Mouse (Mus musculus) lung, postnatal 0 days (tissue): Measurements from ENCODE around the gene Ak2. TPM values are rescaled to one million over a fixed set of nuclear protein-coding genes. Genes with fewer than 3 reads are reported as not detected.

Experiments
- ATAC-seq: fragments of 200-750 bp; cut with Nextera tagmentation; 2 replicates; pipeline ENCODE4 v1.8.0; 2017; ENCODE audit warnings: moderate library complexity
- DNase-seq: peaks from one replicate; pipeline ENCODE4 v3.0.0-alpha.2; 2016; ENCODE audit warnings: low spot score
- H3K27ac ChIP-seq: fragments of 300-500 bp; sonication (generic); 2 replicates; pipeline ENCODE4 v1.5.1; 2014; ENCODE audit warnings: antibody characterized with exemption, mild to moderate bottlenecking, low read length, mixed read lengths
- H3K27me3 ChIP-seq: fragments of 300-500 bp; sonication (generic); replicated peaks from 2 replicates; pipeline ENCODE4 v1.6.1; 2014; ENCODE audit warnings: low read length, mixed read lengths; ENCODE audit not compliant: insufficient read depth
- H3K36me3 ChIP-seq: fragments of 300-500 bp; sonication (generic); 2 replicates; pipeline ENCODE4 v1.6.1; 2014; ENCODE audit warnings: low read length, mixed read lengths; ENCODE audit not compliant: insufficient read depth
- H3K4me1 ChIP-seq: fragments of 300-500 bp; sonication (generic); 2 replicates; pipeline ENCODE4 v1.6.1; 2014; ENCODE audit warnings: antibody characterized with exemption, low read depth, low read length, mixed read lengths; ENCODE audit not compliant: insufficient read depth
- H3K4me2 ChIP-seq: fragments of 300-500 bp; sonication (generic); replicated peaks from 2 replicates; pipeline ENCODE4 v1.6.1; 2014; ENCODE audit warnings: low read depth, mild to moderate bottlenecking, low read length, moderate library complexity, mixed read lengths
- H3K4me3 ChIP-seq: fragments of 300-500 bp; sonication (generic); 2 replicates; pipeline ENCODE4 v1.5.1; 2014; ENCODE audit warnings: low read depth, low read length
- H3K9ac ChIP-seq: fragments of 300-500 bp; sonication (generic); replicated peaks from 2 replicates; pipeline ENCODE4 v1.6.1; 2014; ENCODE audit warnings: low read depth, mild to moderate bottlenecking
- H3K9me3 ChIP-seq: fragments of 300-500 bp; sonication (generic); 2 replicates; pipeline ENCODE4 v1.6.1; 2016; ENCODE audit warnings: low read length, mixed read lengths
- CTCF ChIP-seq: IDR thresholded peaks from 2 replicates; pipeline ENCODE4 v1.5.1; 2016; ENCODE audit warnings: antibody characterized with exemption, mild to moderate bottlenecking
- EP300 ChIP-seq: IDR thresholded peaks from 2 replicates; pipeline ENCODE4 v1.6.1; 2016; ENCODE audit warnings: antibody characterized with exemption, mild to moderate bottlenecking, control low read depth
- WGBS: fragments of 180-500 bp; shearing (Covaris S2); extraction: QIAGEN DNeasy Blood & Tissue Kit; methylation state at CpG from one replicate; pipeline ENCODE4 v1.1.7; 2014; 5-methylcytosine and 5-hydroxymethylcytosine counted together
- polyA plus RNA-seq: library from polyadenylated mRNA; unstranded; fragments of >200 nt; fragmentation: Nextera tagmentation; extraction: Ambion mirVana; gene quantifications from 2 replicates; pipeline ENCODE4 v1.2.1, GENCODE M21; 2015

Gene Ak2
- polyA plus RNA-seq, 1 experiment from 2014 or later = 85.7 TPM

- peak within 1 kb of the TSS; percentile 90 for H3K4me3 ChIP-seq
- H3K9ac ChIP-seq = peak within 1 kb of the TSS; percentile 81
- WGBS = 2% methylated on average over 50 of the region's 107 CpGs
- no peaks in the 10 kb centered on the region for H3K9me3 ChIP-seq
- H3K4me1 ChIP-seq = peaks cover 7% of the 10 kb centered on the region; the same call in 1 of the 2 replicates
- H3K27me3 ChIP-seq = no peaks in the 10 kb centered on the region
- DNase-seq = peak; percentile 48
- H3K27ac ChIP-seq = peak within 1 kb of the TSS; percentile 89
- peak; percentile 70 for ATAC-seq
- TF ChIP-seq CTCF = no peak
- H3K36me3 ChIP-seq = no peaks in the 10 kb centered on the region
- H3K4me2 ChIP-seq = peak within 1 kb of the TSS; percentile 99
These were observed 66.7 kb downstream of the Ak2 start, which contains the start of gene Rnf19b for GRCm38 (mm10) chr4:129058207-129059092. Gene Rnf19b (plus strand): TSS chr4:129058271.

- peak overlapping the region; percentile 99 for H3K4me2 ChIP-seq
- peak overlapping the region; percentile 81 for H3K9ac ChIP-seq
- H3K4me3 ChIP-seq = peak overlapping the region; percentile 90
- ATAC-seq (no peak), DNase-seq (peak; percentile 50)
- no peaks in the 10 kb centered on the region for H3K27me3 ChIP-seq
- H3K4me1 ChIP-seq = peaks cover 7% of the 10 kb centered on the region; the same call in 1 of the 2 replicates
- WGBS = 2% methylated on average over 13 of the region's 13 CpGs
- H3K9me3 ChIP-seq = no peaks in the 10 kb centered on the region
- TF ChIP-seq CTCF (no peak), EP300 (no peak)
- no peaks in the 10 kb centered on the region for H3K36me3 ChIP-seq
- H3K27ac ChIP-seq = no peak overlapping the region
These were observed 67.4 kb downstream of the Ak2 start for GRCm38 (mm10) chr4:129059125-129059551.

- Histone ChIP-seq H3K4me2 (peak overlapping the region; percentile 99), H3K27ac (no peak overlapping the region), H3K36me3 (no peaks in the 10 kb centered on the region), H3K4me1 (peaks cover 7% of the 10 kb centered on the region; the same call in 1 of the 2 replicates), H3K27me3 (no peaks in the 10 kb centered on the region), H3K4me3 (peak overlapping the region; percentile 90), H3K9ac (no peak overlapping the region), H3K9me3 (no peaks in the 10 kb centered on the region)
- no peak for TF ChIP-seq EP300
- no peak for TF ChIP-seq CTCF
- no peak for ATAC-seq
- 27% methylated on average over 4 of the region's 4 CpGs for WGBS
- peak; percentile 40 for DNase-seq
These were observed 68.2 kb downstream of the Ak2 start for GRCm38 (mm10) chr4:129059922-129060321.

Other genes starting within 250 kb of the Ak2 start
- gene A3galt2, start 236.6 kb upstream of the Ak2 start, polyA plus RNA-seq = 0.04 and 0.08 TPM in 2 replicates
- gene Zfp362, start 185.9 kb upstream of the Ak2 start, polyA plus RNA-seq = 21.6 and 23.8 TPM in 2 replicates
- 2.5 and 3.3 TPM in 2 replicates for gene Trim62, start 108.4 kb upstream of the Ak2 start, polyA plus RNA-seq
- gene Azin2, start 29.5 kb upstream of the Ak2 start, polyA plus RNA-seq = 39.0 and 42.2 TPM in 2 replicates
- 10.9 and 11.7 TPM in 2 replicates for gene Rnf19b, start 66.3 kb downstream of the Ak2 start, polyA plus RNA-seq
- gene Tmem54, start 113.6 kb downstream of the Ak2 start, polyA plus RNA-seq = 2.4 and 2.9 TPM in 2 replicates
- 0.51 and 1.1 TPM in 2 replicates for gene Hpca, start 130.1 kb downstream of the Ak2 start, polyA plus RNA-seq
- gene Fndc5, start 145.0 kb downstream of the Ak2 start, polyA plus RNA-seq = 7.6 and 9.7 TPM in 2 replicates
- 7.3 and 7.5 TPM in 2 replicates for gene S100pbp, start 197.8 kb downstream of the Ak2 start, polyA plus RNA-seq
- gene Yars, start 197.8 kb downstream of the Ak2 start, polyA plus RNA-seq = 26.4 and 27.1 TPM in 2 replicates